Mouse (Mus musculus) cortical plate, adult 2 months (tissue): Measurements from ENCODE around the gene Bpgm. TPM values are rescaled to one million over a fixed set of nuclear protein-coding genes. Genes with fewer than 3 reads are reported as not detected.

Source experiments
- H3K27ac ChIP-seq: fragments of 200-500 bp; 2 replicates; pipeline ENCODE4 v1.5.1; 2012; ENCODE audit warnings: low read length, control low read depth, inconsistent platforms; ENCODE audit not compliant: insufficient read depth
- H3K4me1 ChIP-seq: fragments of 200-500 bp; 2 replicates; pipeline ENCODE4 v1.6.1; 2011; ENCODE audit warnings: low read length; ENCODE audit not compliant: control insufficient read depth, insufficient read depth
- H3K4me3 ChIP-seq: fragments of 200-500 bp; 2 replicates; pipeline ENCODE4 v1.5.1; 2011; ENCODE audit warnings: mild to moderate bottlenecking, low read length, control low read depth; ENCODE audit not compliant: insufficient read depth
- CTCF ChIP-seq: fragments of 200-500 bp; IDR thresholded peaks from 2 replicates; pipeline ENCODE4 v1.5.1; 2011; ENCODE audit warnings: mild to moderate bottlenecking, control low read depth, low read length; ENCODE audit not compliant: insufficient read depth; ENCODE audit errors: extremely low read depth
- POLR2A ChIP-seq: fragments of 200-500 bp; IDR thresholded peaks from 2 replicates; pipeline ENCODE4 v1.6.1; 2011; ENCODE audit warnings: mild to moderate bottlenecking, low read length, control low read depth; ENCODE audit not compliant: insufficient read depth; ENCODE audit errors: extremely low read depth
- polyA plus RNA-seq: library from polyadenylated mRNA; depleted of rRNA; stranded (reverse); fragments of >200 nt; gene quantifications from 2 replicates; pipeline ENCODE4 v1.2.3, GENCODE M21; 2012

Bpgm gene
- polyA plus RNA-seq, 1 experiment: 91.1 TPM

DNA sequence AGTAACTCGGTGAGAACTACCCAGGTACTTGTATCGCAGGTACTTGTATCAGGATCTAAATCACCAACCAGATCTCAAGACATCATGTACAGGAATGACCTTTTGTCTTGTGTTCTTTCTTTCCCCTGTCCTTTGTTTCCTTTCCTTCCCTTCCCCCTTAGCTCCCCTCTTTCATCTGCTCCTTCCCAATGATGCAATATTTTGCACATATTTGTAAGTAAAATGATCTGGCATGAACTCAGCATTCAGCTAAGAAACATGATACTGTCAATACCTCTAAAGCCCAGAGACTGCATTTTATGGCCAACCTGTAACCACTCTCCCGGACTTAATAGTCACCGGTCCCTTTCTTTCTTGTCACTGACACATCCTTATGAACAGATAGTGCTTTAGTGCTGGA, 12.4 kb upstream of the Bpgm start:
- Histone ChIP-seq H3K4me1 (no peaks in the 10 kb centered on the region), H3K4me3 (no peak overlapping the region), H3K27ac (no peak overlapping the region)
- TF ChIP-seq CTCF (no peak), POLR2A (no peak)

DNA sequence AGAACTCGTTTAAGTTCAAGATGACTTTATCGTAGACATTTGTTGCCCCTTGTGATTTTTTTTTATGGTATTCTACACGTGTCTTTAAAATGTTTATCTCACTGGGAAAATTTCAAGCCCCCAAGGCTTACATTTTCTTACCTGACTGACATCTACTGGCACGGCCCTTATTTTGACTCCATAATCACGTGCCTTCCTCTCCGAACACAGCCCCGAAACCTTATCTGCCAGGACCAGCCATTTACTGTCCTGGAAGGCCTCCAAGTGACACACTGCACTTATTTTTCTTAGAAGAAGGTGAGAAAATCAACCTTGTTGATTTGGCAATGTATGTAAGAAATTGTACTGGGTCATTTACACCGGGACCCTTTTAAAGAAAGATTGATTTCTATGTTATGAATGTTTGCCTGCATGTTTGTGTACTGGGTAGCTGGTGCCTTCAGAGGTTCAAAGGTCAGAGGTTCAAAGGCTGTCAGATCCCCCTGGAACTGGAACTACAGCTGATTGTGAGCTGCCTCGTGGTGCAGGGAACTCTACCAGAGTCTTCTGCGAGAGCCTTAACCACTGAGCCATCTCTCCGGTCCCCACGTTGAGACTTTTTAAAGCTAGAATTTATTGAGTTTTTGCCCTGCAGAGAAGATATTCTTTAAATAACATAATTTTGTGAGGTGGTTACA, 4.4 kb upstream of the Bpgm start:
- H3K27ac ChIP-seq: no peak overlapping the region

DNA sequence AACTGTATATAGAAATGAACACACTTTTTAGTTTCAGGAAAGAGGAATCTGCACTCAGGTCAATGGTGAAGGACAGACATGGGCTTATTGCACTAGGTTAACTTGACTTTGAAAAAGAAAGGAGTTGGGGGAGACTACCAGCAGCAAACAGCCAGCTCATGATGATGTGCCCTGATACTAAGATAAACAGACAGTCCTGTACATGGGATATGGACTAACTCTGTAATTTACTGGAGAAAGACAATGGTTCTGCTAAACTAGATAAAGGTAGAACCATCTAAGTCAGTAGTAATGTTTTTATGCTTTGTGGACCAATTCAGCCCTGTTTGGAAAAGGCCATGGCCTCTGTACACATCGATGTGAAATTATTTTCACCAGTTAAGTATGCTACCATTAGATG, 2.7 kb upstream of the Bpgm start:
- H3K4me3 ChIP-seq: no peak overlapping the region
- no peak overlapping the region for H3K27ac ChIP-seq
- TF ChIP-seq CTCF (no peak), POLR2A (no peak)
- H3K4me1 ChIP-seq: peaks cover 4% of the 10 kb centered on the region

More for the DNA sequence above, 4.4 kb upstream of the Bpgm start:
- TF ChIP-seq CTCF: no peak
- TF ChIP-seq POLR2A: no peak
- Histone ChIP-seq H3K4me3 (no peak overlapping the region), H3K4me1 (no peaks in the 10 kb centered on the region)

DNA sequence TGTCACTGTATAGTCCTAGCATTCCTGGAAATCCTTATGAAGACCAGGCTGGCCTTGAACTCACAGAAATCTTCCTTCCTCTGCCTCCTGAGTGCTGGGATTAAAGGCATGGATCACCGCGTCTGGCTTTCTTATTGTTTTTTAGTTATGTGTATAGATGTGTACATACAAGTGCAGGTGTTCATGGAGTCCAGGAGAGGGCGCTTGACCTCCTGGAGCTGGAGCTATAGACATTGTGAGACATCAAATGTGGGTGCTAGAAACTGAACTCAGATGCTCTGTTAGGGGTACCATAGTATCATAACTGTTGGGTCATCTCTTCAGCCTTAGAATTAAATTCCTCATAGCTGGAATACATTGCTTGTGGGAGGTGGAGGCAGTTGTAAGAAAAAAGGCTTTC, 2.0 kb upstream of the Bpgm start:
- Histone ChIP-seq H3K4me3 (no peak overlapping the region), H3K4me1 (peaks cover 8% of the 10 kb centered on the region), H3K27ac (no peak overlapping the region)
- TF ChIP-seq POLR2A (no peak), CTCF (0 out of 2 replicates have a peak, but pooled peaks have one; percentile 8)

DNA sequence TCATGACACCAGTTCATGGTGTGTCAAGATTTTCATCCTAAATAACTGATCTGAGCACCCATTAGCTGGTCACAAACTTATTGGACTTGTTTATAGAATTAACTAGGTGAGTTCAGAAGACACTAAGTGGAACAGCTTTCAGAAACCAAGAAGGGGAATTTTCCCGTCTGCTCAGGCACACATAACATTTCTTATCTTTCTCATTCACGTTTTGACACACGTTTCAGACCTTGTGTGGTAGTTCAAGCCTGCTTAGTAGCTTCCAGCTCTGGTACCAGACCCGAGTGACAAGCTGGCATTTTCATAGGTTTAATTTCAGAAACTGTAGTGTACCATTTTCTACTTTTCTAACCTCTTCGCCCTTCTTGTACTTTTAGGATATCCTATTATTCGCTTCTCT, 616 bp upstream of the Bpgm start:
- peaks cover 8% of the 10 kb centered on the region for H3K4me1 ChIP-seq
- H3K27ac ChIP-seq: no peak overlapping the region
- TF ChIP-seq CTCF (no peak), POLR2A (no peak)
- peak overlapping the region; percentile 50 for H3K4me3 ChIP-seq

DNA sequence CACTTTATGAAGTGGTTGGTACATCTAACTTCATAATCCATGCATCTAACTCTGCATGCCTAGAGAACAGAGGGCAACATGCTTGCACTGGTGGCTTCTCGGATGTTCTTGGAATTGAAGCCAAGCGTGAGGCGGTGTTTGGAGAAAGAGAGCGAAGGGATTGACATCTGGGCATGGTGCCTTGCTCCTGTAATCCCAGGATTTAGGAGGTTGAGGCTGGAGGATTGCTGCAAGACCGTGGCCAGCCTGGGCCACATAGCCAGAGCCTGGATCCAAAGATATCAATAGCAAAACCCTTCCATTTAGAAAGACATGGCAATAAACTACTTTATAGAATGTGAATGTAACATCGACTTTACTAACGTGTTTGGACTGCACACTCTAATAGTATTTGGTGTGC, 2.0 kb downstream of the Bpgm start:
- TF ChIP-seq CTCF: no peak
- H3K4me1 ChIP-seq: peaks cover 8% of the 10 kb centered on the region
- peak overlapping the region; percentile 60 for H3K27ac ChIP-seq
- H3K4me3 ChIP-seq: no peak overlapping the region

- Histone ChIP-seq H3K27ac (no peak overlapping the region), H3K4me3 (no peak overlapping the region)
Measured at GRCm38 (mm10) chr6:34478677-34479360, 2.8 kb downstream of the Bpgm start.

DNA sequence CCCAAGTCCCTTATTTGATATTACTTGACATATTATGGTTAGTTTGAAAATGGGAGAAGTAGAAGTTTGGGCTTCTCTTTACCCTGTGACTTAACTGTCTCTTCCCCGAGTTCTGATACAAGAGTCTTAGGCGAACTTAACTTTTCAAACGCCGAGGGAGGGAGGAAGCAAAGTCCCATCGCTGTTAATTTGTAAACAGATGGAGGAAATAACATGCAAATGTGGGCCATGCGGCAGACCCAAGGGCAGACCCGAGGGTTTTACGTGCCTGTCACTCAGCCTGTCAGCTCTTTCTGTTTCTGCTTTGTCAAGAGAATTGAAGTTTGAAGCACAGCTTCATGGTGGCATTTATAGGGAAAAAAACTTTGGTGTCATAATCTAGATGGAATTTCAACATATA, 3.5 kb downstream of the Bpgm start:
- TF ChIP-seq CTCF (no peak), POLR2A (no peak)
- H3K4me3 ChIP-seq: no peak overlapping the region
- H3K4me1 ChIP-seq: peaks cover 8% of the 10 kb centered on the region
- no peak overlapping the region for H3K27ac ChIP-seq

More at GRCm38 (mm10) chr6:34478677-34479360, 2.8 kb downstream of the Bpgm start:
- H3K4me1 ChIP-seq: peaks cover 8% of the 10 kb centered on the region
- TF ChIP-seq POLR2A (no peak), CTCF (no peak)

DNA sequence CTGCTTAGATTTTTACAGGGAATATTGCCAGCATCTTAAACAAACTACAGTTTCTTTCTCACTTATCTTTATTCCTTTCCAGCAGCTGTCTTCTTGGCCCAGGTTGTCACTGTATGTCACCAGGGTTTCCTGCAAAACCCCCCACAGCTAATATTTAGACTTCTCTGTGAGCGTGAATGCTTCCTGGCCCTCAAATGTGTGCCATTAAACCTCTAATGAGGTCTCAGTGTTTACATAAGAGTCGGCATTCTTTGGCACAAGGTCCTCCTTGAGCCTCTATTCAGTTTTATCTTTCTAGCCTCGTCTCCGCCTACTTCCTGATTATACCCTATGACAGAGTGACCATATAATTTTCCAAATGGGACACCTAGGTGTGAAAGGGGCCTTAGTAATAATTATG, 4.7 kb downstream of the Bpgm start:
- Histone ChIP-seq H3K4me1 (peaks cover 8% of the 10 kb centered on the region), H3K27ac (peak overlapping the region; percentile 21; the same call in 1 of the 2 replicates), H3K4me3 (no peak overlapping the region)
- TF ChIP-seq CTCF (no peak), POLR2A (no peak)

- Histone ChIP-seq H3K27ac (no peak overlapping the region), H3K4me1 (peaks cover 8% of the 10 kb centered on the region), H3K4me3 (no peak overlapping the region)
- TF ChIP-seq CTCF (no peak), POLR2A (no peak)
Measured at GRCm38 (mm10) chr6:34481349-34481748, 5.3 kb downstream of the Bpgm start.
